Mouse (Mus musculus) ES-E14 (cell line): ENCODE results near the gene Kif1b.

Source experiments
- CHD2 ChIP-seq: IDR thresholded peaks from 2 replicates; pipeline ENCODE4 v1.6.1; 2014; ENCODE audit warnings: mild to moderate bottlenecking, low read depth, low read length, inconsistent platforms
- HCFC1 ChIP-seq: IDR thresholded peaks from 2 replicates; pipeline ENCODE4 v1.6.1; 2012; ENCODE audit warnings: low read length, inconsistent platforms, borderline replicate concordance; ENCODE audit not compliant: insufficient read depth
- MAFK ChIP-seq: IDR thresholded peaks from 2 replicates; pipeline ENCODE4 v1.6.1; 2014; ENCODE audit warnings: mild to moderate bottlenecking, low read depth, low read length, inconsistent platforms; ENCODE audit not compliant: insufficient read depth
- ZC3H11A ChIP-seq: IDR thresholded peaks from 2 replicates; pipeline ENCODE4 v1.6.1; 2012; ENCODE audit warnings: low read depth, mild to moderate bottlenecking, inconsistent platforms, low read length, borderline replicate concordance
- ZNF384 ChIP-seq: IDR thresholded peaks from 2 replicates; pipeline ENCODE4 v1.6.1; 2012; ENCODE audit warnings: low read depth, low read length, inconsistent platforms

GRCm38 (mm10) chr4:149317387-149317786, 9.9 kb upstream of the Kif1b start:
- TF ChIP-seq CHD2: no peak
- no peak for TF ChIP-seq HCFC1
- no peak for TF ChIP-seq ZNF384
- TF ChIP-seq MAFK: no peak
- TF ChIP-seq ZC3H11A: no peak
